Mouse (Mus musculus): ENCODE measurements at regions not wholly inside any gene's neighbourhood (a gene's known extent, or its start where the extent isn't known, plus 50 kb on each side); places are given as distances from the start of the nearest gene placed in this dataset.
A peak's percentile ranks its signal among the peaks of the same experiment; 100 is the strongest.

GRCm38 (mm10) chr7:70972023-70972400 is 379.3 kb downstream of the Gm10295 start:
- DNase-seq = no peak

DNA sequence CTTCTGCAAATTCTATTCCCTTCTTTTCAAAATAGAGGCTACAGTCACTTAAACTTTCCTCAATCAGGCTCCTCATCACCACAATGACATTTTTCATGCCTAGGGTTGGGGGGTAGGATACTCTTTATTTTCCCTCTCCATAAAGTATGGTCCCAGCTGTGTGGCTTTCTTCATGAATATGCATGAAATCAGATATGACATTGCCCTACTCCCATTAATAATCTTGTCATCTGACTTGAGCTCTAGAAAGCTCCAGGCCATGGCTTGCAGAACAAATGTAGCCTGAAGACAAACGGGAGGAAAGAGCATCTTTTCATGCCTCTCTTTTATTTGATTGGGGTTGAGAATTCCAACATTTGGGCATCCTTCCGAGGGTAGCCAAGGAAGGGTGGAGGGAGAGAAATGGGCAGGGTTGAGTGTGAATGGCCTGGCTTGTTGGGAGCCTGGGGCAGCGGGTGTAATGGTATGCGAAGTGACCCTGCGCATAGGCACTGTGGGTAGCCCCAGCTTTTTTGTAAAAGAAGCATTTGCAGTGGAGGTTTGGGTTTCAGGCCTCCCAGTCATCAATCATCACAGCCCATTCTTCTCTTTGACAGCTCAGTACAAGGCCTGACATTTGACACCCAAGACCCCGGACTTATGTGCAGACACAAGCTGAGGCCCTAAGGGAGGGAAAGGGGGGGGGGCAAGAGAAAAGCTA is 379.8 kb downstream of the Gm10295 start:
- DNase-seq = no peak

DNA sequence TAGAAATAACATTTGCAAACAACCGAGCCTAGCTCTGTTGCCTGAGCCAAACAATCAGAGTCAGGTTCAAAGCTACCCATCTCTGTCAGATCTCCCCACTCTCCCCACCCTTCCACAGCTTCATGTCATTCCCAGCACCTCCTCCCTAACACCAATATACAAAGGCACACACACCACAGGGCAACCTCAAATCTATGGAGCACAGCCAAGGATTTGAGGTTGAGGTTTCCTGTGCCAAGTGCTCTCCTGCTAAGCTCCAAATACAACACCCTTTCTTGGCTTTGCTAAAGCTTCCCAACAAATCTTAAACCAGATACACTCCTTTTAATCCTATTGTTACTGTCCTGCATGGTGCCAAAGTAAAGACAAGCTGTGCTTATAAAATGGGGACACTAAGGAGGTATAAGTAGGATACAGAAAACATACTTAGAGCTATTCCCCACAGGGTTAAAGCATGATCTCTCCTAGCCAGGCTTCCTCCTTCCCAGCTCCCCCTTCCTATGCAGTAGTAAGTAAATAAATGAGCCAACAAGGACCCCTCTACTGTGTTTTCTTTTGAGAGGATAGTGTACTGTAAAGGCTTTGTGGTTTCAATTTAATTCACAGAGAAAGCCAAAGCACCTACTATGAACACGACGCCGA is 398.8 kb downstream of the Gm10295 start:
- DNase-seq = no peak

GRCm38 (mm10) chr7:70948281-70948680 is 403.0 kb downstream of the Gm10295 start:
- no peak for DNase-seq

DNA sequence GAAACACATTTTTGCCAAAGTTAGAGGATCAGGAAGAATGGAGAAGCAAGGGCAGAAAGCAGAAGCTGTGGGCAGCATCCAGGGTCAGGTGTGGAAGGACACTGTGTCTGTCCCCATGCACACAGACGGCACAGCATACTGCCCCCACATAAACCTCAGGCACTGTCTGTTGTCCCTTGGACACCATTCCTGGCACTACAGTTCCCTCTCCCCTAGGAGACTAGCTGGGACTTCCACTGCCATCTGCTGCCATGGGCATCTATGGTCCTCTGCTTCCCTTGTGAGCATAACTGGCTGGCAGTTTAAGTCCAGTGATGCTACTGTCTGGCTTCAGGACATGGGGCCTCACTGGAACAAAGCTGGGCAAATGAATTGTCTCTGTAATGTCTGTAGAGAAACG is 405.0 kb downstream of the Gm10295 start:
- DNase-seq = peak; percentile 65 to 66

DNA sequence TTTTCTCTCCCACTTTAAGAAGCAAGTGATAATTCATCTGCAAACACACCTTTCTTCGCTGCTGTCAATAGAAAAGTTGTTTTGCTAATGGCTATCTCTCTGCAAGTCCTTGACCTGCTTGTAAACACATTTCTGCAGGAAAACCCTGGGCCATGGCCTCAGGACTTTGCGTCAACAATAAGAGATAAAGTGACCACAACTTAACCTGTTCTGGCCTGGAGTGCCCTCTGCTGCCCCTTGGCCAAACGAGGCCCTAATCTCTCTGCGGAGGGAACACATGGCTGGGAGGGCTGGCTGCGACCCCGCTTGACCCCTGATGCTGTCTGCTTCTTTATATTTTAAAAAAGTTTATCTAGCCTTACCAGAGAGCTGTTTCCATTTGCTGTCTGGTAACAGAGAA is 420.4 kb downstream of the Gm10295 start:
- no peak for DNase-seq

- DNase-seq = no peak
Measured at GRCm38 (mm10) chr7:70929935-70930334, 421.4 kb downstream of the Gm10295 start.

DNA sequence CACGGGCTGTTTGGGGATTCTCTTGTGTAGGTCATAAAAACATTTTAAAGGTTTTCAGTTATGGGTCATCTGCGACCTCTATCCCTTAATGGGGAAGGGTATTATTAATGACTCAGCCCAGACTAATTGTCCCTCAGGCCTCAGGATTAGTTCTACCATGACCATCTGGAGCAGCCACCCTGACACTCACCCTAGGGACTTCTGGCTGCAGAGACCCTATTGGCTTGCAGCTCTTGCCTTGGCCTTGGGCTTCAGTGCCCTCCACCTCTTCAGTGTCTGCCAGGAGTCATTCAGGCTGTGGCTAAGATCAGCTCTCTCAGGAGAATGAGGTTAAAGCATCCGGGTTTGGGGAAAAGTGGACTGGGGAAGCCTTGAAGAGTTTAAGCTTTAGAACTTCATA is 423.3 kb downstream of the Gm10295 start:
- DNase-seq = no peak

DNA sequence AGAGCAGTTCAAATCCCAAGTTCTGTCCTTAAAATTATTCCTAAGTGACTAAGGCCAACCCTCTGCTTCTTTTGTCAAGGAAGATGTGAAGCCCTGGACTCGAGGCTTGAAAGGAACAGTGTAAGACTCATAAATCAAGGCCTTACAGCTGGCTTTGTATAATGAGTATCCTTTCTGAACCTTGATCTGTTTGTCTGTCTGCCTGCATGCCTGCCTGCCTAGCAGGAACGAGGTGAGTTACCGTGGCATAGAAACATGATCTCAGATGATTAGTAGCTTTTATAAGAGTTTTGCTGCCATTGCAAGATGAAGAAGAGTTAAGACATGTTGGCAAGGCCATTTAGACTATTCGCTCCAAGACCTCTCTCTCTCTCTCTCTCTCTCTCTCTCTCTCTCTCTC is 434.3 kb downstream of the Gm10295 start:
- DNase-seq = no peak

DNA sequence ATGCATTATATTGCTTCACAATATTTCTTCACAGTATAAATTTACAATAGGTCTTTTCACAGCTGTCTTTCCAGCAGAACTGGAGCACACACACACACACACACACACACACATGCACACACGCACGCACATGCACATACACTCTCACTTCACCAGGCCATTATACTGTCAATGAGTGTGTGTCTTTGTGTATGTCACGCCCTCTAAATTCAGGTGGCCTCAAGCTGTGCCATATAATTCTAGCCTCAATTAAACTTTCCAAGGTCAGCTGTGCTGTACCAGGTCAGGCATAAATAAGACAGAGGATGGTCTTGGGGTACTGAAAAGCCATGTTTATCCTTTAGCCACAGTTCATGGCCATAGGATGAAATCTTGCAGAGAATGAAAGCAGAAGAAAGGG is 442.4 kb downstream of the Gm10295 start:
- DNase-seq = no peak

DNA sequence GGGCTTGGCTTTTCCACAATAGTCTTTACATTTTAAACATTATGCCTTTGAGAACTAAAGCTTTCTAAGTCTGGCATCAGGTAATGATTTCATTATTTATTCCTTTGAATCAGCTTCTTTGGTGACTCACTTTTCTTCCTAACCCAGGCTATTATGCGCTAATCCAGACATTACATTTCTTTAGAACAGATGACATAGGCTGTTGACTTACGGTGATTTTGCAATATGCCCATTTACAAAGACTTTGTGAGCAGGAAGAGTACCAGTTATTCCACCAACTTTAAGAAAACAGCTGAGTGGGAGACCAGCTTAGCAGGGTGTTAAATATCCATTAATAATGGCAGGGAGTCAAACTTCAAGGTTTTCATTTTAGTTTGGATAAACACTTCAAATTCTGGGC is 459.6 kb downstream of the Gm10295 start:
- DNase-seq = no peak

DNA sequence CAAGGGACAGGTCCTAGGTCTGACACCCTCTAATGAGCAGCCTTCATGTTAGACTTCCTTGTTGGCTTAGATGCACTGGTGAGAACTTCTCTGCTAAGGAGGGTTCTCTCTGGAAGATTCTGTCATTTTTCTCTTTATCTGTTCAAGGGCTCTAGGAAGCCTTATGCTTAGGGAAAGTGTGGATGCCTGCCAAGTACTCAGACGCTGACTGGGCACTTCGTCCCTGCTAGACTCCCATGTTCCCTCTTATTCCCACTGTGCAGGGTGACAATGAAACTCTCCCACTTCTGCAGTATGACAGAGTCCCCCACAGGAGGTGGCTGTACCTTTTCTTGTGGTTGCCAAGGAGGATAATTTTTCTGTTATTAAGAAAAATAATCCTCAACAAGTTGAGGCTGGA is 470.8 kb downstream of the Gm10295 start:
- DNase-seq = no peak

DNA sequence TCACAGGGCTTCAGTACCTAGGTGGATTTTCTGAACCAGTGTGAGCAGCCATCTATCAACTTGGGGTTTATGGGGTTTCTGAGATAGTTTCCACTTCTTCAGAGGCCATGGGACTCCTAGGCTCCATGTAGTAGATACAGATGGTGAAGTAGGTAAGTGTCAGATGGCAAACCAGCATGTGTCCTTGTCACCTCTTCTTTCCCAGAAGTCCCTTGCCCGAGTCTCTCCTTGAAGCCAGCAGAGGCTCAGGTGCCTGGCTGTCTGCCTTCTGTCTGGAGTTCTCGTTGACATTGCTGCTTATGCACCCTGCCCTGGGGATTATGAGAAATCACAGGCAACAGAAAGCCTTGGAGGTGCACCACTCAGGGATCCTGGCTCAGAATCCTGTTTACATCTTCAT is 476.9 kb downstream of the Gm10295 start:
- DNase-seq = peak; percentile 75 to 86

- DNase-seq = peak in 1 of 2 experiments; percentile 2
Measured at GRCm38 (mm10) chr7:70870841-70871534, 480.3 kb downstream of the Gm10295 start.

- DNase-seq = no peak
Measured at GRCm38 (mm10) chr7:70869125-70869524, 482.2 kb downstream of the Gm10295 start.

GRCm38 (mm10) chr7:70859957-70860356 is 491.3 kb downstream of the Gm10295 start:
- DNase-seq = no peak

DNA sequence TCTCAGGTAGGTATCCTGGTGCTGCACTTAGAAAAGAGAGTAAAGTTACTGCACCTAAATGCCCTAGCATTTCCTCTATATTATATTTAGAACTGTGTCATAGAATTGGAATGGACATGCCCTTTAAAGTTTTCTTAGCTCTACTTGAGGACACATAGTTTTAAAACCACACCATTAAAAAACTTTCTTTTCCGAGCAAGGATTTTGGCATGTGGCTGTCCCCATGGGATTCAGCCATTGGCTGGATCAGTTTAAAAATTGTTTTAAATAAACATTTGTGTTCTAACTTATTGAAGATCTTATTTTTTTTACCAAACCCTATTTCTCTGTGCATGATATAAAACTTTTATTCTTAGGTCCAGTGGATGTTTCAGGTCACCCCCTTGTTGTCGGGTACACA is 484.2 kb upstream of the Nr2f2 start:
- DNase-seq = no peak

GRCm38 (mm10) chr7:70848016-70848776 is 481.7 kb upstream of the Nr2f2 start:
- no peak for DNase-seq

GRCm38 (mm10) chr7:70847450-70847993 is 481.0 kb upstream of the Nr2f2 start:
- no peak for DNase-seq

GRCm38 (mm10) chr7:70846076-70846475 is 479.5 kb upstream of the Nr2f2 start:
- no peak for DNase-seq

- no peak for DNase-seq
Measured at GRCm38 (mm10) chr7:70840142-70840541, 473.6 kb upstream of the Nr2f2 start.

GRCm38 (mm10) chr7:70839190-70839589 is 472.7 kb upstream of the Nr2f2 start:
- no peak for DNase-seq
